Mouse (Mus musculus): ENCODE data around the gene 1500015O10Rik. TPM values are rescaled to one million over a fixed set of nuclear protein-coding genes. Genes with fewer than 3 reads are reported as not detected.

The 1500015O10Rik gene
- polyA plus RNA-seq, 1 experiment from 2014 or later: 10.6 TPM

GRCm38 (mm10) chr1:43781195-43781594, 50.8 kb downstream of the 1500015O10Rik start:
- Histone ChIP-seq H3K4me3 (replicated peaks) (no peak overlapping the region), H3K9ac (no peak overlapping the region), H3K4me2 (no peak overlapping the region), H3K27ac (0 out of 2 replicates have a peak overlapping the region, but pooled peaks have one; percentile 9), H3K4me1 (peaks cover 11% of the 10 kb centered on the region), H3K36me3 (peaks cover 24% of the 10 kb centered on the region), H3K9me3 (replicated peaks) (0 out of 2 replicates have a peak, but pooled peaks cover 3% of the 10 kb centered on the region), H3K27me3 (no peaks in the 10 kb centered on the region)
- WGBS: 42% methylated on average over 2 of the region's 2 CpGs
- ATAC-seq (replicated peaks; ENCODE audit: low FRiP score): 0 out of 2 replicates have a peak, but pooled peaks have one; percentile 58

GRCm38 (mm10) chr1:43781672-43782071, 51.3 kb downstream of the 1500015O10Rik start:
- Histone ChIP-seq H3K9ac (no peak overlapping the region), H3K4me2 (no peak overlapping the region), H3K27me3 (no peaks in the 10 kb centered on the region), H3K4me1 (peaks cover 11% of the 10 kb centered on the region), H3K27ac (0 out of 2 replicates have a peak overlapping the region, but pooled peaks have one; percentile 9), H3K36me3 (peaks cover 26% of the 10 kb centered on the region), H3K9me3 (replicated peaks) (0 out of 2 replicates have a peak, but pooled peaks cover 3% of the 10 kb centered on the region), H3K4me3 (replicated peaks) (no peak overlapping the region)
- no peak for ATAC-seq (replicated peaks; ENCODE audit: low FRiP score)
- WGBS: 63% methylated on average over 3 of the region's 3 CpGs

GRCm38 (mm10) chr1:43782680-43783079, 52.3 kb downstream of the 1500015O10Rik start:
- Histone ChIP-seq H3K4me1 (peaks cover 11% of the 10 kb centered on the region), H3K9me3 (replicated peaks) (0 out of 2 replicates have a peak, but pooled peaks cover 3% of the 10 kb centered on the region), H3K9ac (no peak overlapping the region), H3K4me2 (no peak overlapping the region), H3K36me3 (peaks cover 21% of the 10 kb centered on the region), H3K4me3 (replicated peaks) (no peak overlapping the region), H3K27me3 (no peaks in the 10 kb centered on the region), H3K27ac (no peak overlapping the region)
- 93% methylated on average over 3 of the region's 3 CpGs for WGBS
- no peak for ATAC-seq (replicated peaks; ENCODE audit: low FRiP score)

GRCm38 (mm10) chr1:43783186-43783585, 52.8 kb downstream of the 1500015O10Rik start:
- no peak for ATAC-seq (replicated peaks; ENCODE audit: low FRiP score)
- Histone ChIP-seq H3K9ac (no peak overlapping the region), H3K27me3 (no peaks in the 10 kb centered on the region), H3K36me3 (peaks cover 21% of the 10 kb centered on the region), H3K27ac (no peak overlapping the region), H3K9me3 (replicated peaks) (0 out of 2 replicates have a peak, but pooled peaks cover 3% of the 10 kb centered on the region), H3K4me2 (no peak overlapping the region), H3K4me1 (peaks cover 11% of the 10 kb centered on the region), H3K4me3 (replicated peaks) (no peak overlapping the region)
- 96% methylated on average over 3 of the region's 3 CpGs for WGBS

GRCm38 (mm10) chr1:43785316-43785715, 54.9 kb downstream of the 1500015O10Rik start:
- Histone ChIP-seq H3K4me2 (no peak overlapping the region), H3K9ac (no peak overlapping the region), H3K27me3 (no peaks in the 10 kb centered on the region), H3K4me1 (peaks cover 11% of the 10 kb centered on the region), H3K9me3 (replicated peaks) (no peaks in the 10 kb centered on the region), H3K36me3 (peaks cover 19% of the 10 kb centered on the region), H3K27ac (no peak overlapping the region), H3K4me3 (replicated peaks) (no peak overlapping the region)
- WGBS: 80% methylated on average over 5 of the region's 5 CpGs
- ATAC-seq (replicated peaks; ENCODE audit: low FRiP score): no peak

- no peak overlapping the region for H3K4me2 ChIP-seq
- H3K4me1 ChIP-seq: peaks cover 3% of the 10 kb centered on the region; the same call in 1 of the 2 replicates
- ATAC-seq (replicated peaks; ENCODE audit: low FRiP score): no peak
- H3K27me3 ChIP-seq: no peaks in the 10 kb centered on the region
- H3K36me3 ChIP-seq: peaks cover 19% of the 10 kb centered on the region
- H3K27ac ChIP-seq: no peak overlapping the region
- WGBS: 92% methylated on average over 5 of the region's 5 CpGs
- H3K4me3 ChIP-seq (replicated peaks): no peak overlapping the region
- H3K9ac ChIP-seq: no peak overlapping the region
- H3K9me3 ChIP-seq (replicated peaks): no peaks in the 10 kb centered on the region
These were observed 56.3 kb downstream of the 1500015O10Rik start for GRCm38 (mm10) chr1:43786711-43787110.

GRCm38 (mm10) chr1:43789765-43790164, 59.4 kb downstream of the 1500015O10Rik start:
- H3K27me3 ChIP-seq: no peaks in the 10 kb centered on the region
- H3K27ac ChIP-seq: no peak overlapping the region
- ATAC-seq (replicated peaks; ENCODE audit: low FRiP score): no peak
- no peaks in the 10 kb centered on the region for H3K4me1 ChIP-seq
- WGBS: 83% methylated on average over 2 of the region's 2 CpGs
- no peak overlapping the region for H3K4me2 ChIP-seq
- H3K4me3 ChIP-seq (replicated peaks): no peak overlapping the region
- peaks cover 21% of the 10 kb centered on the region for H3K36me3 ChIP-seq
- H3K9ac ChIP-seq: no peak overlapping the region
- H3K9me3 ChIP-seq (replicated peaks): no peaks in the 10 kb centered on the region

Other genes with a start within 250 kb of the 1500015O10Rik start
- 26.4 and 28.0 TPM in 2 replicates for gene Uxs1, start 97.2 kb downstream of the 1500015O10Rik start, polyA plus RNA-seq (2015; fragmentation: Nextera tagmentation; extraction: Ambion mirVana)
- 63.7 and 66.9 TPM in 2 replicates for gene Tpp2, start 203.0 kb downstream of the 1500015O10Rik start, polyA plus RNA-seq (2015; fragmentation: Nextera tagmentation; extraction: Ambion mirVana)